Comparison of ENCODE assay signal across 8 mouse cellular contexts in the genomic region with DNA sequence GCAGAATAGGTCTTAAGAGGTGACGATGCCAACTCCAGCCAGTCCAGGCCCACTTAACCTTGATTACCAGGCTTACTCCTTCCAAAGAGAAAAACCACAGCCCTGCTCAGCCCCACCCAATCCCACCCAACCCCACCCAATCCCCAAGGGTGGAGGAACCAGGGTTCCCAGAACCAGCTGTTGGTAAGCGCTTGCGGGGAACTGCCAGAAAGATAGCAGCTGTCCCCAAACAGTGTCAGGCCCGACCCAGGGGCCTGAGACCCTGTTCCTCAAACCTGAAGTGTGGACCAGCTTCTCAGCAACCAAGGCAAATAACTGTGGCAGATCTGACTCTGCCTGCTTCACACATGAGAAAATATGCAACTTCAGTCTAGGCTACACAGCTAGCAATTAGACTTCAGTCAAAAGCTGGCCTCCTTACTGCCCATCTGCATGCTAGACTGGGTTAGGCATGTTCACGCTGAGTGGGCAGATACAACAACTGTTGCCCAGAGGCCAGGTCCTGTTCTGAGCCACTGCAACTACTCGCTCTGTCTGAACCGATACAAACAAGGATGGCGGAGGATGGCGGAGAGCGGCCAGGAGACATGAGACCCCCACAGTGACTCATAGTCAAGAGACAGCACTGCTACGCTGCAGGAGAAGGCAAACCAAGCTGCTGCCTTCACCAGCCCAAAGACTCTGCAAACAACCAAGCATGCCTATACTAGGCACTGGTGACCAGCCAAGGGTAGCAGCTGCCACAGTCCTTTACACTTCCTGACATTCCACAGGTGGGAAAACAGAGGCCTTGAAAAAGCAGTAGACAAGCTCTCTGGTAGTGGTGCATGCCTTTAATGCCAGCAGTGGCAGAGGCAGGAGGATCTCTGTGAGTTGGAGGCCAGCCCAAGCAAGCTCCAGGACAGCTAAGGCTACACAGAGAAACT. TPM values are rescaled to one million over a fixed set of nuclear protein-coding genes. Genes with fewer than 3 reads are reported as not detected.
A peak's percentile ranks its signal among the peaks of the same experiment; 100 is the strongest.
DNase-seq lines count a peak whose midpoint lies in the region; ATAC-seq and TF ChIP-seq lines count a peak whose summit lies in the region.

No protein-coding gene starts in this region.

- H3K79me2 ChIP-seq in myocyte (ENCODE audit: control insufficient read depth, insufficient read depth) = peaks cover 73% of the 10 kb centered on the region

- H3ac ChIP-seq in myocyte (ENCODE audit: control insufficient read depth, insufficient read length) = no peak overlapping the region

- peak; percentile 50 for DNase-seq in kidney, adult 11 months
- DNase-seq in kidney, adult 8-10 months = no peak
- no peak for DNase-seq in Patski (ENCODE audit: low read depth, low spot score)
- DNase-seq in hindbrain, postnatal 0 days (ENCODE audit: low spot score) = peak; percentile 42
- no peak for DNase-seq in spleen, adult 18-20 months
- DNase-seq in frontal cortex, postnatal 36 days (ENCODE audit: low spot score in 2 of 2) = no peak
- no peak for DNase-seq in layer of hippocampus, adult 9-11 months

- in situ Hi-C loops in Patski (cut with MboI; ENCODE audit: low pct_unique_long_range_greater_than_20kb) = no loop called here

- no peak overlapping the region for H3K4me2 ChIP-seq in hindbrain, postnatal 0 days (ENCODE audit: low read depth, low read length)
- H3K4me2 ChIP-seq in myocyte (ENCODE audit: low read depth) = peak overlapping the region; percentile 84

- TF ChIP-seq POLR2A in myocyte (IDR thresholded peaks at IDR 0.05; ENCODE audit: insufficient read length, low read depth) = no peak

- POLR2A ChIA-PET in Patski (lab: Charles Lee) = no interaction called here

- H3K9me3 ChIP-seq in hindbrain, postnatal 0 days (ENCODE audit: low read length) = no peaks in the 10 kb centered on the region

- no peak for TF ChIP-seq CTCF in Patski (IDR thresholded peaks at IDR 0.05)
- TF ChIP-seq CTCF in hindbrain, postnatal 0 days (IDR thresholded peaks at IDR 0.05; ENCODE audit: low read depth) = no peak

- CTCF ChIA-PET in Patski (lab: Charles Lee) = interaction anchor here (1.1 to 1.9 kb wide), 4 partner anchors 13 to 45 kb away, joined by 3 to 5 read pairs (median 4); no protein-coding TSS in a partner anchor

- WGBS in hindbrain, postnatal 0 days = 58% methylated on average over 11 of the region's 11 CpGs

- no peaks in the 10 kb centered on the region for H3K36me3 ChIP-seq in hindbrain, postnatal 0 days (ENCODE audit: insufficient read depth, low read length)
- no peaks in the 10 kb centered on the region for H3K36me3 ChIP-seq in myocyte (ENCODE audit: control insufficient read depth, insufficient read depth)

- ATAC-seq in Patski = peak; percentile 33
- no peak for ATAC-seq in hindbrain, postnatal 0 days

- no peak overlapping the region for H3K4me3 ChIP-seq in hindbrain, postnatal 0 days (ENCODE audit: low read length)
- peak overlapping the region; percentile 94 for H3K4me3 ChIP-seq in myocyte

- H3K27me3 ChIP-seq in Patski (no peaks in the 10 kb centered on the region), myocyte (ENCODE audit: control insufficient read depth, insufficient read depth, insufficient read length) (no peaks in the 10 kb centered on the region)
- no peaks in the 10 kb centered on the region for H3K27me3 ChIP-seq in hindbrain, postnatal 0 days (ENCODE audit: insufficient read depth, low read length)

- H3K27ac ChIP-seq in hindbrain, postnatal 0 days = no peak overlapping the region

- no peak overlapping the region for H3K9ac ChIP-seq in hindbrain, postnatal 0 days (replicated peaks; ENCODE audit: low read length)

- peaks cover 28% of the 10 kb centered on the region for H3K4me1 ChIP-seq in hindbrain, postnatal 0 days (ENCODE audit: insufficient read depth, low read length)

TF ChIP-seq in myocyte, 11 proteins besides CTCF, POLR2A, EP300 and RAD21:
- TF ChIP-seq USF1 (IDR thresholded peaks at IDR 0.05; ENCODE audit: low read depth) = no peak
- peak; percentile 27 for TF ChIP-seq POLR2AphosphoS2 (IDR thresholded peaks at IDR 0.05; ENCODE audit: insufficient read length, low read depth)
- no peak for TF ChIP-seq REST (IDR thresholded peaks at IDR 0.05; ENCODE audit: insufficient read depth, insufficient read length)
- no peak for TF ChIP-seq E2F4 (IDR thresholded peaks at IDR 0.05; ENCODE audit: insufficient read depth)
- peak; percentile 36 for TF ChIP-seq SRF (IDR thresholded peaks at IDR 0.05; ENCODE audit: control insufficient read depth, insufficient read length, low read depth)
- TF ChIP-seq MYOD1 (IDR thresholded peaks at IDR 0.05; ENCODE audit: control insufficient read depth in 1 of 3, insufficient read length in 2 of 3, low read depth in 2 of 3) = peak; percentile 92 to 99 (median 99)
- TF ChIP-seq MYOG (IDR thresholded peaks at IDR 0.05; ENCODE audit: control insufficient read depth in 1 of 3, insufficient read depth in 1 of 3, insufficient read length in 2 of 3, low read depth in 2 of 3) = peak; percentile 26 to 82 (median 61)
- TF ChIP-seq TCF12 (IDR thresholded peaks at IDR 0.05; ENCODE audit: insufficient read depth, poor library complexity, severe bottlenecking) = peak; percentile 88
- TF ChIP-seq MAX (IDR thresholded peaks at IDR 0.05; ENCODE audit: low read depth) = no peak
- TF ChIP-seq TCF3 (IDR thresholded peaks at IDR 0.05; ENCODE audit: insufficient read length, low read depth) = peak; percentile 83
TF ChIP-seq in myocyte: peak in this region for 6.

RNA-seq across cellular contexts. Expression of a gene that starts 4.0 kb away (rescaled TPM):
- polyA plus RNA-seq in Patski (2021) (59.0 TPM), myocyte (2012; fragmentation: generic; extraction: Trizol) (90.6 TPM)
- total RNA-seq in hindbrain, postnatal 0 days (2014; rRNA removed) = 38.2 and 39.2 TPM in 2 replicates
- 30.4 and 35.2 TPM in 2 replicates for polyA plus RNA-seq in hindbrain, postnatal 0 days (2015; fragmentation: Nextera tagmentation; extraction: Ambion mirVana)

RNA-seq across cellular contexts. Expression of a gene that starts 51.0 kb away (rescaled TPM):
- polyA plus RNA-seq in Patski (2021) (13.2 TPM), myocyte (2012; fragmentation: generic; extraction: Trizol) (1.8 TPM)
- 35.1 and 35.3 TPM in 2 replicates for total RNA-seq in hindbrain, postnatal 0 days (2014; rRNA removed)
- 109 and 118 TPM in 2 replicates for polyA plus RNA-seq in hindbrain, postnatal 0 days (2015; fragmentation: Nextera tagmentation; extraction: Ambion mirVana)

Comparison
In these comparisons a context has a peak if more than half of its experiments do, and no peak if none do; other contexts are left out.
1. DNase-seq: peak in kidney, adult 11 months (single experiment) and hindbrain, postnatal 0 days (single experiment); none in kidney, adult 8-10 months (0 of 2), Patski (single experiment), spleen, adult 18-20 months (0 of 2), frontal cortex, postnatal 36 days (0 of 2) and layer of hippocampus, adult 9-11 months (single experiment).